Mouse (Mus musculus) hindbrain, embryonic 11.5 days (tissue): Measurements from ENCODE around the gene Ms4a12. TPM values are rescaled to one million over a fixed set of nuclear protein-coding genes. Genes with fewer than 3 reads are reported as not detected.

Experiments
- ATAC-seq: fragments of 200-750 bp; cut with Nextera tagmentation; 2 replicates; pipeline ENCODE4 v1.8.0; 2017; ENCODE audit warnings: mild to moderate bottlenecking, moderate TSS enrichment, moderate library complexity; ENCODE audit not compliant: low FRiP score
- DNase-seq: peaks from one replicate; pipeline ENCODE4 v3.0.0-alpha.2; 2015; ENCODE audit warnings: low spot score
- H3K27ac ChIP-seq: fragments of 300-500 bp; sonication (generic); 2 replicates; pipeline ENCODE4 v1.5.1; 2014; ENCODE audit warnings: mild to moderate bottlenecking, low read depth, low read length
- H3K27me3 ChIP-seq: fragments of 300-500 bp; sonication (generic); 2 replicates; pipeline ENCODE4 v1.6.1; 2014; ENCODE audit warnings: mild to moderate bottlenecking, low read length, moderate library complexity, mixed read lengths; ENCODE audit not compliant: control insufficient read depth, insufficient read depth
- H3K36me3 ChIP-seq: fragments of 300-500 bp; sonication (generic); 2 replicates; pipeline ENCODE4 v1.6.1; 2014; ENCODE audit warnings: mild to moderate bottlenecking, low read length, moderate library complexity, mixed read lengths; ENCODE audit not compliant: control insufficient read depth, insufficient read depth
- H3K4me1 ChIP-seq: fragments of 300-500 bp; sonication (generic); replicated peaks from 2 replicates; pipeline ENCODE4 v1.6.1; 2014; ENCODE audit warnings: low read length, mixed read lengths; ENCODE audit not compliant: control insufficient read depth, insufficient read depth
- H3K4me2 ChIP-seq: fragments of 300-500 bp; sonication (generic); replicated peaks from 2 replicates; pipeline ENCODE4 v1.6.1; 2014; ENCODE audit warnings: mild to moderate bottlenecking, low read depth, low read length
- H3K4me3 ChIP-seq: fragments of 300-500 bp; sonication (generic); 2 replicates; pipeline ENCODE4 v1.5.1; 2014; ENCODE audit warnings: low read depth, low read length
- H3K9ac ChIP-seq: fragments of 300-500 bp; sonication (generic); 2 replicates; pipeline ENCODE4 v1.6.1; 2014; ENCODE audit warnings: low read depth, low read length
- H3K9me3 ChIP-seq: fragments of 300-500 bp; sonication (generic); 2 replicates; pipeline ENCODE4 v1.6.1; 2016; ENCODE audit warnings: low read length; ENCODE audit not compliant: control insufficient read depth
- WGBS: fragments of 180-500 bp; shearing (Covaris S2); extraction: QIAGEN DNeasy Blood & Tissue Kit; methylation state at CpG from one replicate; pipeline ENCODE4 v1.1.7; 2014; 5-methylcytosine and 5-hydroxymethylcytosine counted together
- polyA plus RNA-seq: library from polyadenylated mRNA; unstranded; fragments of >200 nt; fragmentation: Nextera tagmentation; extraction: Ambion mirVana; gene quantifications from 2 replicates; pipeline ENCODE4 v1.2.1, GENCODE M21; 2014

Ms4a12 gene
- polyA plus RNA-seq, 1 experiment from 2014 or later = not detected

DNA sequence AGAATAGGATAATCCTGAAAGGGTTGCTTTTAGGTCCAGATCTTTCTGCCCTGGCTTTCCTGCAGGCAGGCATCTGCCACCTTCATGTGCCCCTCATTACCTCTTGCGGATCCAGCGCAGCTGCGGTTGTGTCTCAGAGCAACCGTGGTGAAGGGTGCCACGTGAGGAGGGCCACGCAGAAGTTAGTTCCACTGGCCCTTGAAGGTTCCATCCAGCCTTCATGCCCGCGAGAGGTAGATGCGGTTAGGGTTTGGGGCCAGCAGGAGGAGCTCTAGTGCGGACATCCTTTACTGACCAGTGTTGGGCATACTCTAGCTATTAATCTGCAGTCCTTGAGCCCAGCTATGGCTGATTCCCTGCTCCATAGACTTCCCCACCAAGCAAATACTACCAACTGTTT, 67.1 kb downstream of the Ms4a12 start, which contains the start of gene 1700025F22Rik:
Gene 1700025F22Rik (minus strand): TSS at position 149 of the 400 bp plus-strand sequence.
- DNase-seq = peak; percentile 2
- no peaks in the 10 kb centered on the region for H3K4me1 ChIP-seq
- H3K4me3 ChIP-seq = no peak within 1 kb of the TSS
- H3K27ac ChIP-seq = no peak within 1 kb of the TSS
- H3K36me3 ChIP-seq = no peaks in the 10 kb centered on the region
- no peaks in the 10 kb centered on the region for H3K9me3 ChIP-seq
- WGBS = 40% methylated on average over 10 of the region's 10 CpGs
- H3K27me3 ChIP-seq = no peaks in the 10 kb centered on the region
- H3K4me2 ChIP-seq = no peak within 1 kb of the TSS
- ATAC-seq = no peak
- no peak within 1 kb of the TSS for H3K9ac ChIP-seq

Other genes with a start within 250 kb of the Ms4a12 start
- not detected in 2 replicates for gene Ms4a15, start 239.2 kb downstream of the Ms4a12 start, polyA plus RNA-seq
- gene Ms4a18, start 214.4 kb downstream of the Ms4a12 start, polyA plus RNA-seq = not detected in 2 replicates
- not detected in 2 replicates for gene Ms4a8a, start 151.3 kb downstream of the Ms4a12 start, polyA plus RNA-seq
- not detected in 2 replicates for gene 1700017D01Rik, start 101.6 kb downstream of the Ms4a12 start, polyA plus RNA-seq
- gene 1700025F22Rik, start 67.1 kb downstream of the Ms4a12 start, polyA plus RNA-seq = not detected in 2 replicates
- not detected in 2 replicates for gene Ms4a13, start 35.7 kb downstream of the Ms4a12 start, polyA plus RNA-seq
- gene Ms4a1, start 33.8 kb upstream of the Ms4a12 start, polyA plus RNA-seq = not detected in 2 replicates
- gene Ms4a5, start 51.4 kb upstream of the Ms4a12 start, polyA plus RNA-seq = not detected in 2 replicates
- 0.03 and 0.12 TPM in 2 replicates for gene Ms4a14, start 82.0 kb upstream of the Ms4a12 start, polyA plus RNA-seq
- 1.7 and 1.9 TPM in 2 replicates for gene Ms4a7, start 103.7 kb upstream of the Ms4a12 start, polyA plus RNA-seq
- gene Ms4a4a, start 143.1 kb upstream of the Ms4a12 start, polyA plus RNA-seq = 0.98 and 2.8 TPM in 2 replicates
- not detected in 2 replicates for gene Ms4a4c, start 172.3 kb upstream of the Ms4a12 start, polyA plus RNA-seq
- gene Ms4a4b, start 211.1 kb upstream of the Ms4a12 start, polyA plus RNA-seq = not detected in 2 replicates
- gene Ms4a6c, start 236.9 kb upstream of the Ms4a12 start, polyA plus RNA-seq = 2.3 and 3.1 TPM in 2 replicates